Mouse (Mus musculus): ENCODE measurements around the gene P2ry14. TPM values are rescaled to one million over a fixed set of nuclear protein-coding genes. Genes with fewer than 3 reads are reported as not detected.

P2ry14 gene
- polyA plus RNA-seq (2014; fragmentation: Nextera tagmentation; extraction: Ambion mirVana), result 1.8 and 2.3 TPM in 2 replicates

GRCm38 (mm10) chr3:59153424-59153823, at the start of gene P2ry14:
P2ry14 (minus strand) TSS chr3:59153618.
- Histone ChIP-seq H3K36me3 (ENCODE audit: control insufficient read depth, insufficient read depth, low read length) (no peaks in the 10 kb centered on the region), H3K4me1 (ENCODE audit: control insufficient read depth, insufficient read depth, low read length) (no peaks in the 10 kb centered on the region), H3K9ac (ENCODE audit: low read depth, low read length) (no peak within 1 kb of the TSS), H3K4me2 (replicated peaks; ENCODE audit: low read depth, low read length) (no peak within 1 kb of the TSS), H3K27me3 (ENCODE audit: control insufficient read depth, insufficient read depth, low read length) (no peaks in the 10 kb centered on the region), H3K27ac (ENCODE audit: low read depth, low read length) (no peak within 1 kb of the TSS), H3K9me3 (ENCODE audit: control insufficient read depth, low read length) (no peaks in the 10 kb centered on the region), H3K4me3 (ENCODE audit: low read length) (no peak within 1 kb of the TSS)
- WGBS, result 80% methylated on average over 5 of the region's 5 CpGs
- ATAC-seq (ENCODE audit: low FRiP score, low TSS enrichment), result no peak

GRCm38 (mm10) chr3:59197329-59197948, 44.0 kb upstream of the P2ry14 start:
- 84% methylated on average over 4 of the region's 4 CpGs for WGBS
- H3K4me1 ChIP-seq (ENCODE audit: control insufficient read depth, insufficient read depth, low read length), result no peaks in the 10 kb centered on the region
- H3K4me2 ChIP-seq (replicated peaks; ENCODE audit: low read depth, low read length), result no peak overlapping the region
- H3K9ac ChIP-seq (ENCODE audit: low read depth, low read length), result no peak overlapping the region
- H3K27ac ChIP-seq (ENCODE audit: low read depth, low read length), result no peak overlapping the region
- H3K4me3 ChIP-seq (ENCODE audit: low read length), result no peak overlapping the region
- H3K36me3 ChIP-seq (ENCODE audit: control insufficient read depth, insufficient read depth, low read length), result no peaks in the 10 kb centered on the region
- H3K27me3 ChIP-seq (ENCODE audit: control insufficient read depth, insufficient read depth, low read length), result no peaks in the 10 kb centered on the region
- ATAC-seq (ENCODE audit: low FRiP score, low TSS enrichment), result no peak
- no peaks in the 10 kb centered on the region for H3K9me3 ChIP-seq (ENCODE audit: control insufficient read depth, low read length)

GRCm38 (mm10) chr3:59194938-59195337, 41.5 kb upstream of the P2ry14 start, which contains the start of gene Gpr87:
Gpr87 (minus strand) TSS chr3:59195104.
- Histone ChIP-seq H3K4me3 (ENCODE audit: low read length) (no peak within 1 kb of the TSS), H3K4me2 (replicated peaks; ENCODE audit: low read depth, low read length) (no peak within 1 kb of the TSS), H3K9me3 (ENCODE audit: control insufficient read depth, low read length) (no peaks in the 10 kb centered on the region), H3K9ac (ENCODE audit: low read depth, low read length) (no peak within 1 kb of the TSS), H3K27ac (ENCODE audit: low read depth, low read length) (no peak within 1 kb of the TSS), H3K27me3 (ENCODE audit: control insufficient read depth, insufficient read depth, low read length) (no peaks in the 10 kb centered on the region), H3K4me1 (ENCODE audit: control insufficient read depth, insufficient read depth, low read length) (no peaks in the 10 kb centered on the region), H3K36me3 (ENCODE audit: control insufficient read depth, insufficient read depth, low read length) (no peaks in the 10 kb centered on the region)
- no peak for ATAC-seq (ENCODE audit: low FRiP score, low TSS enrichment)
- 86% methylated on average over 7 of the region's 7 CpGs for WGBS

GRCm38 (mm10) chr3:59194099-59194498, 40.7 kb upstream of the P2ry14 start:
- ATAC-seq (ENCODE audit: low FRiP score, low TSS enrichment), result no peak
- H3K27me3 ChIP-seq (ENCODE audit: control insufficient read depth, insufficient read depth, low read length), result no peaks in the 10 kb centered on the region
- no peaks in the 10 kb centered on the region for H3K36me3 ChIP-seq (ENCODE audit: control insufficient read depth, insufficient read depth, low read length)
- no peaks in the 10 kb centered on the region for H3K9me3 ChIP-seq (ENCODE audit: control insufficient read depth, low read length)
- H3K9ac ChIP-seq (ENCODE audit: low read depth, low read length), result no peak overlapping the region
- no peak overlapping the region for H3K4me2 ChIP-seq (replicated peaks; ENCODE audit: low read depth, low read length)
- no peaks in the 10 kb centered on the region for H3K4me1 ChIP-seq (ENCODE audit: control insufficient read depth, insufficient read depth, low read length)
- H3K4me3 ChIP-seq (ENCODE audit: low read length), result no peak overlapping the region
- 90% methylated on average over 7 of the region's 7 CpGs for WGBS
- H3K27ac ChIP-seq (ENCODE audit: low read depth, low read length), result no peak overlapping the region

- no peaks in the 10 kb centered on the region for H3K27me3 ChIP-seq (ENCODE audit: control insufficient read depth, insufficient read depth, low read length)
- no peak overlapping the region for H3K4me2 ChIP-seq (replicated peaks; ENCODE audit: low read depth, low read length)
- 98% methylated on average over 6 of the region's 6 CpGs for WGBS
- H3K4me1 ChIP-seq (ENCODE audit: control insufficient read depth, insufficient read depth, low read length), result no peaks in the 10 kb centered on the region
- ATAC-seq (ENCODE audit: low FRiP score, low TSS enrichment), result no peak
- no peaks in the 10 kb centered on the region for H3K9me3 ChIP-seq (ENCODE audit: control insufficient read depth, low read length)
- H3K27ac ChIP-seq (ENCODE audit: low read depth, low read length), result no peak overlapping the region
- H3K36me3 ChIP-seq (ENCODE audit: control insufficient read depth, insufficient read depth, low read length), result no peaks in the 10 kb centered on the region
- H3K9ac ChIP-seq (ENCODE audit: low read depth, low read length), result no peak overlapping the region
- H3K4me3 ChIP-seq (ENCODE audit: low read length), result no peak overlapping the region
Measured at GRCm38 (mm10) chr3:59191674-59192073, 38.3 kb upstream of the P2ry14 start.

DNA sequence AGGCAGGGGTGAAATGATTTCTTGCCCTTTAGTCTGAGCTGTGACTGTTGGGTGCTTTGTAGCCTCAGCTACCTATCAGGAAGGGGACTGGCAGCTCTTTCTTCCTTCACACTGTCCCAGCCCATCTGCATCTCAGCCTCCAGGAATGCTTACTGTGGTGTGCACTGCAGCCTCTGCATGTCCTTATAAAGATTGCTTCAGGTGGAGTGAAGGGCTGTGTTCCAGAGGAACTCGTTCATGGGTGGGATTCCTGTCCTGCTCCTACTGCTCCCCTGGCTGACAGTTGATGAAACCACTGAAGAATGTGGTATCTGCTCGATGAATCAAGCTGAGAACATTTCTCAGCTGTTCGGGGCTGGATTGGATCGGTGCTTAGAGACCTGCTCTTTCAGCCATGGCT, 33.9 kb upstream of the P2ry14 start:
- Histone ChIP-seq H3K27ac (ENCODE audit: low read depth, low read length) (no peak overlapping the region), H3K9me3 (ENCODE audit: control insufficient read depth, low read length) (no peaks in the 10 kb centered on the region), H3K4me3 (ENCODE audit: low read length) (no peak overlapping the region), H3K9ac (ENCODE audit: low read depth, low read length) (no peak overlapping the region), H3K4me2 (replicated peaks; ENCODE audit: low read depth, low read length) (no peak overlapping the region), H3K4me1 (ENCODE audit: control insufficient read depth, insufficient read depth, low read length) (no peaks in the 10 kb centered on the region), H3K36me3 (ENCODE audit: control insufficient read depth, insufficient read depth, low read length) (no peaks in the 10 kb centered on the region), H3K27me3 (ENCODE audit: control insufficient read depth, insufficient read depth, low read length) (no peaks in the 10 kb centered on the region)
- 85% methylated on average over 4 of the region's 4 CpGs for WGBS
- no peak for ATAC-seq (ENCODE audit: low FRiP score, low TSS enrichment)

DNA sequence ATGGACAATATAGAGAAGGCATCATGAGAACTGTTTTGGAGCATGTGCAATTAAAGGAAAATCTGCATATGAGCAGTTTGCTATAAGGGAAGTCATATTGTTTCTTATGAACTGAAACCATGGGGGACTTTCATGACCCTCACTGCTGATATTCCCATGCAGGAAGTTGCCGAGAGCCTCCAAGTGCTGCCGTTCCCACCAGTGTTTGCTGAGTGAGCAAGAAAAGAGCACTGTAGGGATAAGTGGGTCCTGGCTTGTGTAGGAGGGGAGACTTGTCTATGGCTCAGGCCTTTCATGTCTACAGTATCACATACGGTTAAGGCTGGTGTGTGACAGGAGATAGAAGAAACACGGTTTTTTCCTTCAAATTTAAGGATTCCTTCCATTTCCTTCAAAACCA, 32.2 kb upstream of the P2ry14 start:
- no peak overlapping the region for H3K4me2 ChIP-seq (replicated peaks; ENCODE audit: low read depth, low read length)
- no peak overlapping the region for H3K27ac ChIP-seq (ENCODE audit: low read depth, low read length)
- WGBS, result 84% methylated on average over 4 of the region's 4 CpGs
- no peaks in the 10 kb centered on the region for H3K27me3 ChIP-seq (ENCODE audit: control insufficient read depth, insufficient read depth, low read length)
- H3K36me3 ChIP-seq (ENCODE audit: control insufficient read depth, insufficient read depth, low read length), result no peaks in the 10 kb centered on the region
- no peaks in the 10 kb centered on the region for H3K4me1 ChIP-seq (ENCODE audit: control insufficient read depth, insufficient read depth, low read length)
- no peak overlapping the region for H3K4me3 ChIP-seq (ENCODE audit: low read length)
- no peak overlapping the region for H3K9ac ChIP-seq (ENCODE audit: low read depth, low read length)
- no peak for ATAC-seq (ENCODE audit: low FRiP score, low TSS enrichment)
- H3K9me3 ChIP-seq (ENCODE audit: control insufficient read depth, low read length), result no peaks in the 10 kb centered on the region

- Histone ChIP-seq H3K9me3 (ENCODE audit: control insufficient read depth, low read length) (no peaks in the 10 kb centered on the region), H3K4me3 (ENCODE audit: low read length) (no peak overlapping the region)
Measured at GRCm38 (mm10) chr3:59182129-59182528, 28.7 kb upstream of the P2ry14 start.

GRCm38 (mm10) chr3:59181134-59181533, 27.7 kb upstream of the P2ry14 start:
- Histone ChIP-seq H3K9ac (ENCODE audit: low read depth, low read length) (no peak overlapping the region), H3K9me3 (ENCODE audit: control insufficient read depth, low read length) (no peaks in the 10 kb centered on the region), H3K27ac (ENCODE audit: low read depth, low read length) (no peak overlapping the region), H3K4me3 (ENCODE audit: low read length) (no peak overlapping the region), H3K4me2 (replicated peaks; ENCODE audit: low read depth, low read length) (no peak overlapping the region), H3K4me1 (ENCODE audit: control insufficient read depth, insufficient read depth, low read length) (no peaks in the 10 kb centered on the region), H3K27me3 (ENCODE audit: control insufficient read depth, insufficient read depth, low read length) (no peaks in the 10 kb centered on the region), H3K36me3 (ENCODE audit: control insufficient read depth, insufficient read depth, low read length) (no peaks in the 10 kb centered on the region)
- 73% methylated on average over 5 of the region's 5 CpGs for WGBS
- no peak for ATAC-seq (ENCODE audit: low FRiP score, low TSS enrichment)

More at GRCm38 (mm10) chr3:59182129-59182528, 28.7 kb upstream of the P2ry14 start:
- H3K4me2 ChIP-seq (replicated peaks; ENCODE audit: low read depth, low read length), result no peak overlapping the region
- ATAC-seq (ENCODE audit: low FRiP score, low TSS enrichment), result no peak
- H3K4me1 ChIP-seq (ENCODE audit: control insufficient read depth, insufficient read depth, low read length), result no peaks in the 10 kb centered on the region
- H3K27ac ChIP-seq (ENCODE audit: low read depth, low read length), result no peak overlapping the region
- no peak overlapping the region for H3K9ac ChIP-seq (ENCODE audit: low read depth, low read length)
- no peaks in the 10 kb centered on the region for H3K27me3 ChIP-seq (ENCODE audit: control insufficient read depth, insufficient read depth, low read length)
- H3K36me3 ChIP-seq (ENCODE audit: control insufficient read depth, insufficient read depth, low read length), result no peaks in the 10 kb centered on the region

Data from kidney, embryonic 14.5 days (tissue).